In genomic region chr5:33657787-33658663, GRCm38 (mm10) we compare ENCODE assay signal across 8 mouse cellular contexts. TPM values are rescaled to one million over a fixed set of nuclear protein-coding genes. Genes with fewer than 3 reads are reported as not detected.
DNase-seq lines count a peak whose midpoint lies in the region; ATAC-seq lines count a peak whose summit lies in the region.

Gene Tacc3, plus strand, starts transcription at chr5:33658128.
Gene Tmem129, minus strand, starts transcription at chr5:33658416.

- peak; percentile 99 for DNase-seq in R1 (ENCODE audit: low read depth, low spot score)
- DNase-seq in cerebellum, postnatal 25 days: peak; percentile 98 to 99
- peak; percentile 93 to 97 for DNase-seq in frontal cortex, postnatal 25 days (ENCODE audit: low spot score in 2 of 2)
- DNase-seq in hindbrain, embryonic 14.5 days (ENCODE audit: low spot score): peak; percentile 96
- DNase-seq in layer of hippocampus, postnatal 36 days: peak; percentile 99
- DNase-seq in lung, postnatal 36 days: peak; percentile 99
- DNase-seq in retina, postnatal 1 day: peak; percentile 99
- DNase-seq in urinary bladder, adult 18-20 months (ENCODE audit: low spot score in 2 of 2): peak; percentile 93 to 98

- H3K27me3 ChIP-seq in hindbrain, embryonic 14.5 days (ENCODE audit: control insufficient read depth, insufficient read depth, low read length): no peaks in the 10 kb centered on the region

- under 1% methylated on average over 60 of the region's 60 CpGs for WGBS in hindbrain, embryonic 14.5 days

- H3K4me3 ChIP-seq in hindbrain, embryonic 14.5 days (replicated peaks; ENCODE audit: low read length): peak within 1 kb of the TSS; percentile 53

- ATAC-seq in hindbrain, embryonic 14.5 days (ENCODE audit: low FRiP score): peak; percentile 96

- H3K4me2 ChIP-seq in hindbrain, embryonic 14.5 days (replicated peaks): peak within 1 kb of the TSS; percentile 71

- peaks cover 21% of the 10 kb centered on the region for H3K36me3 ChIP-seq in hindbrain, embryonic 14.5 days (replicated peaks; ENCODE audit: control insufficient read depth, insufficient read depth)

- H3K9ac ChIP-seq in hindbrain, embryonic 14.5 days: peak within 1 kb of the TSS; percentile 67

- peaks cover 16% of the 10 kb centered on the region for H3K4me1 ChIP-seq in hindbrain, embryonic 14.5 days (replicated peaks; ENCODE audit: control insufficient read depth, insufficient read depth, low read length)

- H3K9me3 ChIP-seq in hindbrain, embryonic 14.5 days (ENCODE audit: control insufficient read depth, low read length): no peaks in the 10 kb centered on the region

- H3K27ac ChIP-seq in hindbrain, embryonic 14.5 days: peak within 1 kb of the TSS; percentile 96

RNA-seq across cellular contexts. Expression of gene Tacc3, which starts in this region (rescaled TPM):
- 32.3 and 41.0 TPM in 2 replicates for polyA plus RNA-seq in hindbrain, embryonic 14.5 days (2014; fragmentation: Nextera tagmentation; extraction: Ambion mirVana)
- 1 to 10 TPM; 3.8 to 5.2 TPM for total RNA-seq in layer of hippocampus, postnatal 36 days (2021)

RNA-seq across cellular contexts. Expression of gene Tmem129, which starts in this region (rescaled TPM):
- polyA plus RNA-seq in hindbrain, embryonic 14.5 days (2014; fragmentation: Nextera tagmentation; extraction: Ambion mirVana): 27.5 and 28.8 TPM in 2 replicates
- 10 to 100 TPM; 23.0 to 25.6 TPM for total RNA-seq in layer of hippocampus, postnatal 36 days (2021)

Comparison
In these comparisons a context has a peak if more than half of its experiments do, and no peak if none do; other contexts are left out.
1. Peak in every context shown above with its lines: DNase-seq, ATAC-seq, H3K4me3 ChIP-seq and H3K27ac ChIP-seq.